Mouse (Mus musculus) lung, postnatal 0 days (tissue): ENCODE data around the gene Cks1b. TPM values are rescaled to one million over a fixed set of nuclear protein-coding genes. Genes with fewer than 3 reads are reported as not detected.

ENCODE experiments used
- ATAC-seq: fragments of 200-750 bp; cut with Nextera tagmentation; 2 replicates; pipeline ENCODE4 v1.8.0; 2017; ENCODE audit warnings: moderate library complexity
- DNase-seq: peaks from one replicate; pipeline ENCODE4 v3.0.0-alpha.2; 2016; ENCODE audit warnings: low spot score
- H3K27ac ChIP-seq: fragments of 300-500 bp; sonication (generic); 2 replicates; pipeline ENCODE4 v1.5.1; 2014; ENCODE audit warnings: antibody characterized with exemption, mild to moderate bottlenecking, low read length, mixed read lengths
- H3K27me3 ChIP-seq: fragments of 300-500 bp; sonication (generic); replicated peaks from 2 replicates; pipeline ENCODE4 v1.6.1; 2014; ENCODE audit warnings: low read length, mixed read lengths; ENCODE audit not compliant: insufficient read depth
- H3K36me3 ChIP-seq: fragments of 300-500 bp; sonication (generic); 2 replicates; pipeline ENCODE4 v1.6.1; 2014; ENCODE audit warnings: low read length, mixed read lengths; ENCODE audit not compliant: insufficient read depth
- H3K4me1 ChIP-seq: fragments of 300-500 bp; sonication (generic); 2 replicates; pipeline ENCODE4 v1.6.1; 2014; ENCODE audit warnings: antibody characterized with exemption, low read depth, low read length, mixed read lengths; ENCODE audit not compliant: insufficient read depth
- H3K4me2 ChIP-seq: fragments of 300-500 bp; sonication (generic); replicated peaks from 2 replicates; pipeline ENCODE4 v1.6.1; 2014; ENCODE audit warnings: low read depth, mild to moderate bottlenecking, low read length, moderate library complexity, mixed read lengths
- H3K4me3 ChIP-seq: fragments of 300-500 bp; sonication (generic); 2 replicates; pipeline ENCODE4 v1.5.1; 2014; ENCODE audit warnings: low read depth, low read length
- H3K9ac ChIP-seq: fragments of 300-500 bp; sonication (generic); replicated peaks from 2 replicates; pipeline ENCODE4 v1.6.1; 2014; ENCODE audit warnings: low read depth, mild to moderate bottlenecking
- H3K9me3 ChIP-seq: fragments of 300-500 bp; sonication (generic); 2 replicates; pipeline ENCODE4 v1.6.1; 2016; ENCODE audit warnings: low read length, mixed read lengths
- CTCF ChIP-seq: IDR thresholded peaks from 2 replicates; pipeline ENCODE4 v1.5.1; 2016; ENCODE audit warnings: antibody characterized with exemption, mild to moderate bottlenecking
- EP300 ChIP-seq: IDR thresholded peaks from 2 replicates; pipeline ENCODE4 v1.6.1; 2016; ENCODE audit warnings: antibody characterized with exemption, mild to moderate bottlenecking, control low read depth
- WGBS: fragments of 180-500 bp; shearing (Covaris S2); extraction: QIAGEN DNeasy Blood & Tissue Kit; methylation state at CpG from one replicate; pipeline ENCODE4 v1.1.7; 2014; 5-methylcytosine and 5-hydroxymethylcytosine counted together
- polyA plus RNA-seq: library from polyadenylated mRNA; unstranded; fragments of >200 nt; fragmentation: Nextera tagmentation; extraction: Ambion mirVana; gene quantifications from 2 replicates; pipeline ENCODE4 v1.2.1, GENCODE M21; 2015

The Cks1b gene
- polyA plus RNA-seq, 1 experiment from 2014 or later = 83.0 TPM

DNA sequence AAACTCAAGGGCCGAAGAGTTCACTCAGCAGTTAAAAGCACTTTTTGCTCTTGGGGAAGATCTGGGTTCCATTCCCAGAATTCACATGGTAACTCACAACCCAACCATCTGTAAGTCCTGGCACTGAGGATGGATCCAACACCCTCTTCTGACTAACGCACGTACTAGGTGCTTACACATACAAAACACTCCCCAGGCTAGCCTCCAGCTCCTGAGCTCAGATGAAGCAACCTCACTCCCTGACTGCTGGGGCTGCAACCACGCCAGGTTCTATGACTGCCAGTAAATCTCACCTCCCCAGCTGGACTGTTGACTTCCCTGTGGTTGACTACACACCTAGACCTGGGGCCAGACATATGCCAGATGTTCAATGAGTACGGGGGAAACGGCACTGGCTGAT is 11.3 kb downstream of the Cks1b start:
- Histone ChIP-seq H3K9ac (no peak overlapping the region), H3K27me3 (no peaks in the 10 kb centered on the region), H3K4me3 (no peak overlapping the region), H3K4me2 (no peak overlapping the region), H3K36me3 (peaks cover 12% of the 10 kb centered on the region; the same call in 1 of the 2 replicates), H3K27ac (no peak overlapping the region), H3K4me1 (no peaks in the 10 kb centered on the region), H3K9me3 (no peaks in the 10 kb centered on the region)
- no peak for DNase-seq
- no peak for ATAC-seq
- no peak for TF ChIP-seq CTCF
- TF ChIP-seq EP300 = no peak
- WGBS = 79% methylated on average over 6 of the region's 6 CpGs

- DNase-seq (no peak), ATAC-seq (no peak)
- 76% methylated on average over 5 of the region's 5 CpGs for WGBS
- H3K27ac ChIP-seq = no peak within 1 kb of the TSS
- H3K4me1 ChIP-seq = no peaks in the 10 kb centered on the region
- TF ChIP-seq CTCF (no peak), EP300 (no peak)
- peaks cover 12% of the 10 kb centered on the region; the same call in 1 of the 2 replicates for H3K36me3 ChIP-seq
- no peaks in the 10 kb centered on the region for H3K9me3 ChIP-seq
- H3K4me2 ChIP-seq = no peak within 1 kb of the TSS
- no peak within 1 kb of the TSS for H3K4me3 ChIP-seq
- no peak within 1 kb of the TSS for H3K9ac ChIP-seq
- no peaks in the 10 kb centered on the region for H3K27me3 ChIP-seq
Observed at GRCm38 (mm10) chr3:89402693-89403092, 15.5 kb downstream of the Cks1b start, which contains the start of gene Lenep. Gene Lenep (minus strand): TSS chr3:89402793.

- ATAC-seq (no peak), DNase-seq (no peak)
- H3K27ac ChIP-seq = no peak overlapping the region
- H3K4me1 ChIP-seq = no peaks in the 10 kb centered on the region
- H3K4me2 ChIP-seq = no peak overlapping the region
- no peak overlapping the region for H3K4me3 ChIP-seq
- TF ChIP-seq EP300 (no peak), CTCF (no peak)
- no peaks in the 10 kb centered on the region for H3K27me3 ChIP-seq
- H3K9me3 ChIP-seq = no peaks in the 10 kb centered on the region
- peaks cover 12% of the 10 kb centered on the region; the same call in 1 of the 2 replicates for H3K36me3 ChIP-seq
- no peak overlapping the region for H3K9ac ChIP-seq
- 87% methylated on average over 7 of the region's 7 CpGs for WGBS
Observed at GRCm38 (mm10) chr3:89401329-89401728, 16.9 kb downstream of the Cks1b start.

DNA sequence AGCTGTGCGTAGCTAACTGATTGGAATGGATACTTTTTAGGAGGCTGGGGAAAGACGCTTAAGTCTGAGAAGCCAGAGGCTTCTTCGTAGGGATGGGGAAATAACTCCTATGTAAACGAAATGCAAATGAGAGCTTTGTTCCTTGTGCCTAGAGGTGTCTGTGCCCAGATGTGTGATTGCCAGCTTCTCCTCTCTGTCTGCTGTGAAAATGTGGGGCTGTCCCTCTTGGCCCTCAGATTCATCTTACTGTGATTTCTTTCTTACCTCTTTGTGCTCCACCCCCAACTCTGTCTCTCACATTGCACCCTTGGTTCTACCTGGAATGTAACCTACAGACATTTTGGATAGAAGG is 21.6 kb downstream of the Cks1b start:
- no peak for ATAC-seq
- no peak overlapping the region for H3K27ac ChIP-seq
- WGBS = 2% methylated on average over 4 of the region's 4 CpGs
- DNase-seq = no peak
- H3K9ac ChIP-seq = 0 out of 2 replicates have a peak overlapping the region, but pooled peaks have one; percentile 58
- H3K4me1 ChIP-seq = peaks cover 5% of the 10 kb centered on the region; the same call in 1 of the 2 replicates
- H3K27me3 ChIP-seq = no peaks in the 10 kb centered on the region
- no peaks in the 10 kb centered on the region for H3K9me3 ChIP-seq
- TF ChIP-seq EP300 (no peak), CTCF (no peak)
- H3K36me3 ChIP-seq = no peaks in the 10 kb centered on the region
- H3K4me3 ChIP-seq = peak overlapping the region; percentile 78
- peak overlapping the region; percentile 99 for H3K4me2 ChIP-seq

DNA sequence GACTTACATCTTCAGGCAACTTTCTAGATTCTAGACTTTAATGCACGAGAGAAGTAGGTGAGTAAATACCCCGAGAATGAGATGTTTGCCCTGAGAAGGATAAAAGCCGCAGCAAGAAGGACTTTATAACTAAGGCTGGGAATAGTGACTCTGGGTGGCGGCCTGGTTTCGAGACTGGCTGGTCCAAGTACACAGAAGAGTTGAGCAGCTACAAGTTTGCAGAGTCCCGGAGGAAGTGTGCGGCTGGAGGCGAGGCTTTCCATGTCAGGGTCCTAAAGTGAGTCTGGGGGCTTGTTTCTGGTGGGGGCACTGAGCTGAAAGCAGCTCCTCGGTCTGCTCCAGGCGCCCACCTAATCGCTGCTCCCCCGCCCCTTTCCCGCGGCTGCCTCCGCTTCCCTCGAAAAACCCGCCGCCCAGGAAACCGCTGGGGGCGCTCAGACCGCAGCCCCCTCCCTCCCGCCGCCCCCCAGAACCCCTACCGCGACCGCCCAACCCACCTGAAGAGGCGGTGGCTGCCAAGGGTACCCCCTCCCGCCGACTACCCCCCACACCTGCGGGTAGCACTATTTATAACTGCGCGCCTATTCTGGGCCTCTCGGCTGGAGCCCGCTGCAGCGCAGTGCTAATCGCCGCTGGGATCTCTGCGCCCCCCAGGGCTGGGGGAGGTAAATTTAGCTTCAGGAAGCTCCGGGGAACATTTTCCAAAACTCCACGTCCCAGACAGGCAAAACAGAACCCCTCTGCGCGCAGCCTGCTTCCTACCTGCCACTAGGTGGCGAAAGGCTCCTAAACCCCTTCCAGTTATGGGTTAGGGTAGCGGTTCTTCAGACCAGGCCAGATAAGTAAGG is 22.2 kb downstream of the Cks1b start:
- WGBS = 2% methylated on average over 30 of the region's 44 CpGs
- H3K27ac ChIP-seq = peak overlapping the region; percentile 62
- peak overlapping the region; percentile 99 for H3K4me2 ChIP-seq
- H3K4me3 ChIP-seq = peak overlapping the region; percentile 78
- no peak for ATAC-seq
- H3K9ac ChIP-seq = peak overlapping the region; percentile 58; the same call in 1 of the 2 replicates
- no peaks in the 10 kb centered on the region for H3K36me3 ChIP-seq
- DNase-seq = peak; percentile 86
- peaks cover 5% of the 10 kb centered on the region; the same call in 1 of the 2 replicates for H3K4me1 ChIP-seq
- H3K27me3 ChIP-seq = no peaks in the 10 kb centered on the region
- TF ChIP-seq CTCF (peak; percentile 90), EP300 (no peak)
- H3K9me3 ChIP-seq = no peaks in the 10 kb centered on the region

DNA sequence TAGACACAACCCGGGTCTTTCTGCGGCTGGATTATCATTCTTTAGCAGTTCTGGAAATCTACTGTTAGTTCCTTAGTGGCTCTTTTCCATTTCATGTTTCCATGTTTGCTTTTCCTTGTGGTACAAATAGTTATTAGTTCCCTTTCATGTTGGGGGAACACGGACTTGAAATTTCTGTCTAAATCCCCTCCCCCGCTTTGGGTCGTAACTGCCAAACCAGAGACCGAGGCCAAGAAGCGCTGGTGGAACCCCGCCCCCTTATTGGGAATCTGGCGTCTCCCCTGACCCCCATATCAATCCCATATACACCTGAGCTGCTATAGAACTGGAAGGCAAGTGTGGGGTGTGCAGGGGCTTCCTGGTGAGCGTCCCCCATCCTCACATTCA is 22.8 kb downstream of the Cks1b start:
- Histone ChIP-seq H3K27me3 (no peaks in the 10 kb centered on the region), H3K36me3 (no peaks in the 10 kb centered on the region), H3K9me3 (no peaks in the 10 kb centered on the region), H3K27ac (peak overlapping the region; percentile 97), H3K9ac (peak overlapping the region; percentile 65), H3K4me3 (peak overlapping the region; percentile 78), H3K4me1 (peaks cover 5% of the 10 kb centered on the region), H3K4me2 (peak overlapping the region; percentile 99)
- no peak for DNase-seq
- TF ChIP-seq EP300 (no peak), CTCF (no peak)
- ATAC-seq = no peak
- WGBS = 7% methylated on average over 10 of the region's 10 CpGs
